Mouse (Mus musculus) T-helper 1 cell (primary cell): ENCODE measurements around the gene Gid4.

Experiments used
- in situ Hi-C: fragments of 300-600 bp; cut with MboI, MseI; formaldehyde crosslinking; loops from one replicate; pipeline ENCODE4 v1.15.1; 2025; ENCODE audit warnings: high pct_unique_total_duplicates

The Gid4 gene

GRCm38 (mm10) chr11:60416963-60417716 is at the start of gene Gid4:
Gene Gid4 (plus strand): TSS chr11:60417145.
- in situ Hi-C loops = no loop called here

DNA sequence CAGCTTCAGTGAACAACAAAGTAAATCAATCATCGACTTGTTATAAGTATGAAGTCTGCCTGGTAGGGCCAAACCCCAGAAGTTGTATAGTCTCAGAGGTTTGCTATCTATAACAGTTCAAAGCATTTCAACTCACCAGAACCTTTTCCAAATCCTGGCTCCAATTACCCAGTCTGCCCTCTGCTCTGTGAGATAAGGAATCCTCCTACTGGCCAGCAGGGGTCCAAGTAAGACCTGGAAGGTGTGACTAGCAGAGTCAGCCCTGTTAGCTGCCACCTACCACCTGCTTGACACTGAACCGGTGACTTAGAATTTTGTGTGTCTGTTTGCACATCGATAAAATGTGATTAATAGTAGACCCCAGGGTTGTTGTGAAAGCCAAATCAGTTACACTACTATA is 49.7 kb upstream of the Gid4 start:
- in situ Hi-C loops = no loop called here

DNA sequence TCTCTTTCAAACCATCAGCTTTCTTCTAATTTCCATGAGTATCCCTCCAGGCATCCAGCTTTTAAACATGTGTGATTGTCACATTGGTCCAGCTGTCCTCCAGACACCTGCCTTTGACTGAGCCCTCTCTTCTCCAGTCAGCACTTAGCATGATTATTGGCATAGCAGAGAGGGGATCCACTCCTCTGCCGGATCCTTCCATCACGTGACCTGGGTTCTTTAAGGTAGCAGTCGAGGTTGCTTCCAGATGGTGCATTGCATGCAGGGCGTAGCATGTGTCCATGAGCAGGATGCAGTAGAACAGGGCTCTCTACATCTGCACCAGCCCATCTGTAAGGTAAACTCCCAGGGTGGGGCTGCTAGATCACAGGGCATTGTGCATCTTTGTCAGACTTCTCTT is 48.0 kb upstream of the Gid4 start:
- in situ Hi-C loops = no loop called here

DNA sequence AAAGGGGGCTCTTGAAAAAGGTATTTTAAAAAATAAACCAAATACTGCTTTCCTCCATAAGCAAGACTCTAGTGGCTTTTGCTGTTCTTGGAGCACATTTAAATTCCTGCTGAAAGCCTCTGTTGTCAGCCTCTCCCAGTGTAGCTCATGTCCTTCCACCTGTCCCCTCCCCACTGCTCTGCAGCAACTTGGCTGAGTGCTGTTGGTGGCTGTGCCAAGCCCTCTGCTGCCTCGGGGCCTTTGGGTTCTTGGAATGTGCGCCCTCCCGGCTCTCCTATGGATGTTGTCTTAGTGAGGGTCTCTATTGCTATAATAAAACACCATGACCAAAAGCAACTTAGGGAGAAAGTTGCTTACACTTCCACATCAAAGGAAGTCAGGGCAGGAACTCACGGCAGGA is 47.5 kb upstream of the Gid4 start:
- in situ Hi-C loops = no loop called here

- in situ Hi-C loops = no loop called here
These were observed 46.5 kb upstream of the Gid4 start for GRCm38 (mm10) chr11:60370431-60370830.

GRCm38 (mm10) chr11:60374481-60374880 is 42.5 kb upstream of the Gid4 start:
- in situ Hi-C loops = no loop called here

DNA sequence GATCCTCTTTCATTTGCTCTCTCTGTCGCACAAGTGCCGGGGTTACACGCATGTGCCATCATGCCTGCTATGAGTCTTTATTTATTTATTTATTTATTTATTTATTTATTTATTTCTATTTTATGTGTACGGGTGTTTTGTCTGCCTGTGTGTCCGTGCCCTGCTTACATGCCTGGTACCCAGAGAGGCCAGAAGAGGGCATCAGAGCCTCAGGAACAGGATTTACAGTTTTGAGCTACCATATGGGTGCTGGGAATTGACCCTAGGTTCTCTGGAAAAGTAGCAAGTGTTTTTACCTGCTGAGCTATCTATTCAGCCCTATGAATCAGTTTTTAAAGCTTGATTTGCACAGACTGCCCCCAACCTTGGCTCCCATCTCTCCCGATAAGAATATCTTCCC is 33.4 kb upstream of the Gid4 start:
- in situ Hi-C loops = loop anchor here (10.0 kb wide), 1 partner anchor 869 kb away; no protein-coding TSS in a partner anchor

DNA sequence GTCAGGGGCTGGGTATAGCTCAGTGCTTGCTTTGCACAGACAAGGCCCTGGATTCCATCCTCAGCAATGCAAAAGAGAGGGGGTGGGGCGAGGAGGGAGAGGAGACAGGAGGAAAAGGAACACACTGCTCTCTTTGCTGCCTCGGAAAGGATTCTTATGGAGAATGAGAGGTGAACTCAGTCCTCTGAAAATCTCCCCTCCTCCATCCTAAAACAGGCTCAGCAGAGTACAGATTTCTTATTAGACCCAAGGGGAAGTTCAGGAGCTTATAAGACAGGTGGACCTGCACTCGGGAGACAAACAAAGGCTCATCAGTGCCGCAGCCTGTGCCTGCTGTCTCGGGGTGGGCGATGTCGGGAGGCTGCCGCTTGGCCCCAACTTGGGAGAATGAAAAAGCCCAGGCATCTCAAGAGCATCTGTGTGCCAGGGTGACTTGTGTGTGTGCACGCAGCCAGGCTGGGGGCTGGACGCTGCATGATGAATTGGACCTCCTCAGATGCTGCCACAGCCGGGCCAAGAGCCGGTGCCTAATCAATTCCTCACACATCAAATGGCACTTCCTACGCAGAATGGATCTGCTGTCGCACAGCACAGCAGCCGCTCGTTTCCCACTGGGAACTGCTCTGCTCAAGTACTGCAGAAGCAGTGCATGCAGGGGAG is 32.1 kb upstream of the Gid4 start:
- in situ Hi-C loops = loop anchor here (10.0 kb wide), 1 partner anchor 870 kb away; no protein-coding TSS in a partner anchor

GRCm38 (mm10) chr11:60385946-60386345 is 31.0 kb upstream of the Gid4 start:
- in situ Hi-C loops = loop anchor here (10.0 kb wide), 1 partner anchor 871 kb away; no protein-coding TSS in a partner anchor

- in situ Hi-C loops = loop anchor here (10.0 kb wide), 1 partner anchor 873 kb away; no protein-coding TSS in a partner anchor
These were observed 29.0 kb upstream of the Gid4 start for GRCm38 (mm10) chr11:60387944-60388343.

- in situ Hi-C loops = no loop called here
These were observed 25.6 kb upstream of the Gid4 start for GRCm38 (mm10) chr11:60391346-60391745.

- in situ Hi-C loops = no loop called here
These were observed 20.4 kb upstream of the Gid4 start for GRCm38 (mm10) chr11:60396546-60396945.

GRCm38 (mm10) chr11:60397172-60397571 is 19.8 kb upstream of the Gid4 start:
- in situ Hi-C loops = no loop called here

- in situ Hi-C loops = no loop called here
These were observed 10.3 kb upstream of the Gid4 start for GRCm38 (mm10) chr11:60406606-60407005.

GRCm38 (mm10) chr11:60412173-60412572 is 4.8 kb upstream of the Gid4 start:
- in situ Hi-C loops = no loop called here

DNA sequence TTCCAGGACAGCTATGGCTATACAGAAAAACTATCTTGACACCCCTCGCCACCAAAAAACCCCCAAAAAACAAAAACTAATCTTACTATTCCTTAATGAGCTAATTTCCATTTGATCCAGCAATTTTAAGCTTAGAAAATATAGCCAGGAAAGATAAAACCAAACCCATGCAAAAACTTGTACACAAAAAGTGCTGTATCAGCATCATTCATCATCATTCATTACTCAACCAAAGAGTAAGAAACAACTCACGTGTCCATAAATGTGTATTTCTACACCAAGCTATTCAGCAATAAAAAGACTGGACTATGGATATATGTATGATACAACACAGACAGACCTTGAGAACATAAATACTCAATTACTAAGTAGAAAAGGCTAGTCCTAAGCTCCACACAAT is 4.0 kb upstream of the Gid4 start:
- in situ Hi-C loops = no loop called here

GRCm38 (mm10) chr11:60416590-60416962 is 369 bp upstream of the Gid4 start:
- in situ Hi-C loops = no loop called here

GRCm38 (mm10) chr11:60417717-60418472 is 950 bp downstream of the Gid4 start, which contains the start of gene Atpaf2:
Gene Atpaf2 (minus strand): TSS chr11:60418457.
- in situ Hi-C loops = no loop called here

GRCm38 (mm10) chr11:60418473-60418803 is 1.5 kb downstream of the Gid4 start:
- in situ Hi-C loops = no loop called here

DNA sequence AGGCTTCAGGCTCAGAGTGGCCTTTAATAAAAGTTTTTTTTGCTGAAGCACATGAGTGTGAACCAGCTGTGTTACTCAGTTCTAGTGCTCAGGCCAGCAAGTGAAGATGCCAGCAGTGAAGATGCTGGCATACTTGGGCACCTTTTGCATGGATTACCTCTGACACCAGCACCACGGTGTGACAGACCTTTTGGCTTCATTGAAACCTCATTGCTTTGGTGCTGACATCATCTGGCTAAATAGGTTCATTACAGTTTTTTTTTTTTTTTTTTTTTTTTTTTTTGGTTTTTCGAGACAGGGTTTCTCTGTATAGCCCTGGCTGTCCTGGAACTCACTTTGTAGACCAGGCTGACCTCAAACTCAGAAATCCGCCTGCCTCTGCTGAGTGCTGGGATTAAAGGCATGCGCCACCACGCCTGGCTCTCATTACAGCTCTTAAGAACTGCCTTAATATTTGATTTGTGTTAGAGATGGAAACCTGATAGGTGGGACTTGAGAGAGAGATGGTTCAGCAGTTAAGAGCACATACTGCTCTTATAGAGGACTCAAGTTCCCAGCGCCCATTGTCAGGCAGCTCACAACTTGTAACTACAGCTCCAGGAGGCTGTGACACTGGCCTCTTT is 5.2 kb downstream of the Gid4 start:
- in situ Hi-C loops = no loop called here

- in situ Hi-C loops = no loop called here
These were observed 6.1 kb downstream of the Gid4 start for GRCm38 (mm10) chr11:60423006-60423405.

- in situ Hi-C loops = no loop called here
These were observed 9.5 kb downstream of the Gid4 start for GRCm38 (mm10) chr11:60426417-60426816.
